Mouse (Mus musculus) erythroblast, embryonic 14.5 days (primary cell): ENCODE results near the gene Mss51.

Experiments
- GATA1 ChIP-seq: IDR thresholded peaks from 2 replicates; pipeline ENCODE4 v1.6.1; 2012; ENCODE audit warnings: low read length, inconsistent platforms, mixed read lengths
- TAL1 ChIP-seq: IDR thresholded peaks from 3 replicates; pipeline ENCODE4 v1.6.1; 2012; ENCODE audit warnings: low read length, inconsistent platforms, mixed read lengths

DNA sequence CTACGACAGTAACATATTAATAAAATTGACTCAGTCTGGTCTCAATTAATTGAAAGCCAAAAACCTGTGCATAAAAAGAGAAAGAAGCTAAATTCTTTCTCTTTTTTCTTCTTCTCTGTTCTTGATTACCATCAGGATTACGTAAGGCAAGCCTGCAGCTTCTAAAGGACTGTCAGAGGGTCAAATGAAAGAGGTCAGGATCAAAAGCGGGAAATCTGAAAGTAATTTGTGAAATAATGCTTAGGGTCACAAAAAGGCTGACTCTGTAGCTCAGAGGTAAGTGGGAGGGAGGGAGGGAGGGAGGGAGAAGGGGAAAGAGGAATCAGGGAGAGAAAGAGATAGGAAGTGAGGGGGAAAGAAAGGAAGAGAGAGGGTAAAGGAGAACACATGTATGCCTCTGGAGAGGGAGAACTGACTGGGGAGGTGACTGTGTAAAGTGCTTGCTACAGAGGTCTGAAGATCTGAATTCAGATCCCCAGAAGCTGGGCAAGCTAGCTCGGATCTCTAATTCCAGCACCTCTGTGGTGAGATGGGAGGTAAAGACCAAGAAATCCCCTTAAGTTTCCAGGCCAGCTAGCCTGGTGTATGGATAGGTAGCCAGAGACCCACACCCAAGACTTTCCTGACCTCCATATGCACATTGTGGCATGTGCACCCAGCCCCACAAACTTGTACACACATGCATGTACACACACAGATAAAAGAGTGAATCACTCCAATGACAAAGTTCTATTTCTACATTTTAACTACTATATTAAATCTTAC, 19.3 kb downstream of the Mss51 start:
- TF ChIP-seq GATA1 (no peak), TAL1 (no peak)
